Mouse (Mus musculus): ENCODE data around the gene Mff. TPM values are rescaled to one million over a fixed set of nuclear protein-coding genes. Genes with fewer than 3 reads are reported as not detected.
A peak's percentile ranks its signal among the peaks of the same experiment; 100 is the strongest.

The Mff gene
- polyA plus RNA-seq (2016; fragmentation: Nextera tagmentation; extraction: Ambion mirVana): 207 and 208 TPM in 2 replicates

- H3K27ac ChIP-seq (ENCODE audit: poor library complexity, severe bottlenecking): peak within 1 kb of the TSS; percentile 59; the same call in 1 of the 2 replicates
- peaks cover 18% of the 10 kb centered on the region for H3K36me3 ChIP-seq
- H3K9ac ChIP-seq: peak within 1 kb of the TSS; percentile 95
- 9% methylated on average over 38 of the region's 38 CpGs for WGBS
- no peaks in the 10 kb centered on the region for H3K9me3 ChIP-seq (replicated peaks)
- H3K4me1 ChIP-seq (replicated peaks): peaks cover 8% of the 10 kb centered on the region
- H3K27me3 ChIP-seq (replicated peaks): peaks cover 4% of the 10 kb centered on the region; the same call in 1 of the 2 replicates
- peak within 1 kb of the TSS; percentile 91 for H3K4me2 ChIP-seq
- peak; percentile 99 for ATAC-seq (ENCODE audit: insufficient number of reproducible peaks, low FRiP score)
- H3K4me3 ChIP-seq: peak within 1 kb of the TSS; percentile 88
These were observed at the start of gene Mff for GRCm38 (mm10) chr1:82724339-82725025. Mff (plus strand) TSS chr1:82724890.

- no peak overlapping the region for H3K9ac ChIP-seq
- H3K4me3 ChIP-seq: no peak overlapping the region
- ATAC-seq (ENCODE audit: insufficient number of reproducible peaks, low FRiP score): no peak
- no peak overlapping the region for H3K4me2 ChIP-seq
- WGBS: 43% methylated on average over 5 of the region's 5 CpGs
- no peak overlapping the region for H3K27ac ChIP-seq (ENCODE audit: poor library complexity, severe bottlenecking)
- H3K4me1 ChIP-seq (replicated peaks): no peaks in the 10 kb centered on the region
- H3K27me3 ChIP-seq (replicated peaks): no peaks in the 10 kb centered on the region
- H3K36me3 ChIP-seq: no peaks in the 10 kb centered on the region
- no peaks in the 10 kb centered on the region for H3K9me3 ChIP-seq (replicated peaks)
These were observed 38.4 kb upstream of the Mff start for GRCm38 (mm10) chr1:82686328-82686727.

DNA sequence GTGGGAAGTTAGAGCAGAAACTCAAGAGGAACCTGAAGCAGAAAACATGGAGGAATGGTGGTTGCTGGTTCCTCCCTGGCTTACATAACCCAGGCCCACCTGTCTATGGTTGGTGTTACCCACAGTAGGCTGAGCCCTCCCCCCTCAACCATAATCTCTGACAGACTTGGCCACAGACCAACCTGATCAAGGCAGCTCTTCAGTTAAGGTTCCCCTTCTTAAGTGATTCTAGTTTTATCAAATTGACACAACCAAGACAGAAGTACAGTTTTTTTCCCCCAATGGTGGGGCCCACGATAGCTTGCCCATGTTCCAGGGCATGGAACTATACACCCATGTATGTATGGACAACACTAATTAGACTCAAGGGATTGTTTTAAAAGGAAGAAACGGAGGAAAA is 37.8 kb upstream of the Mff start:
- H3K27ac ChIP-seq (ENCODE audit: poor library complexity, severe bottlenecking): no peak overlapping the region
- no peak overlapping the region for H3K4me3 ChIP-seq
- no peaks in the 10 kb centered on the region for H3K4me1 ChIP-seq (replicated peaks)
- H3K9me3 ChIP-seq (replicated peaks): no peaks in the 10 kb centered on the region
- H3K4me2 ChIP-seq: no peak overlapping the region
- 75% methylated on average over 2 of the region's 2 CpGs for WGBS
- H3K36me3 ChIP-seq: no peaks in the 10 kb centered on the region
- ATAC-seq (ENCODE audit: insufficient number of reproducible peaks, low FRiP score): no peak
- no peaks in the 10 kb centered on the region for H3K27me3 ChIP-seq (replicated peaks)
- H3K9ac ChIP-seq: no peak overlapping the region

GRCm38 (mm10) chr1:82687931-82688330 is 36.8 kb upstream of the Mff start:
- no peak overlapping the region for H3K4me3 ChIP-seq
- H3K9me3 ChIP-seq (replicated peaks): no peaks in the 10 kb centered on the region
- ATAC-seq (ENCODE audit: insufficient number of reproducible peaks, low FRiP score): no peak
- no peaks in the 10 kb centered on the region for H3K4me1 ChIP-seq (replicated peaks)
- no peaks in the 10 kb centered on the region for H3K27me3 ChIP-seq (replicated peaks)
- H3K27ac ChIP-seq (ENCODE audit: poor library complexity, severe bottlenecking): no peak overlapping the region
- WGBS: 83% methylated on average over 6 of the region's 6 CpGs
- no peak overlapping the region for H3K4me2 ChIP-seq
- H3K9ac ChIP-seq: no peak overlapping the region
- H3K36me3 ChIP-seq: no peaks in the 10 kb centered on the region

- H3K4me3 ChIP-seq: no peak overlapping the region
- no peak overlapping the region for H3K27ac ChIP-seq (ENCODE audit: poor library complexity, severe bottlenecking)
- H3K4me2 ChIP-seq: no peak overlapping the region
- no peaks in the 10 kb centered on the region for H3K4me1 ChIP-seq (replicated peaks)
- H3K36me3 ChIP-seq: no peaks in the 10 kb centered on the region
- WGBS: 51% methylated on average over 3 of the region's 3 CpGs
- no peak for ATAC-seq (ENCODE audit: insufficient number of reproducible peaks, low FRiP score)
- H3K9me3 ChIP-seq (replicated peaks): no peaks in the 10 kb centered on the region
- no peaks in the 10 kb centered on the region for H3K27me3 ChIP-seq (replicated peaks)
- H3K9ac ChIP-seq: no peak overlapping the region
These were observed 28.8 kb upstream of the Mff start for GRCm38 (mm10) chr1:82695915-82696314.

- Histone ChIP-seq H3K9ac (no peak overlapping the region), H3K36me3 (no peaks in the 10 kb centered on the region), H3K4me1 (replicated peaks) (no peaks in the 10 kb centered on the region), H3K4me2 (no peak overlapping the region), H3K27ac (ENCODE audit: poor library complexity, severe bottlenecking) (no peak overlapping the region), H3K9me3 (replicated peaks) (no peaks in the 10 kb centered on the region), H3K4me3 (no peak overlapping the region), H3K27me3 (replicated peaks) (peaks cover 4% of the 10 kb centered on the region; the same call in 1 of the 2 replicates)
- no peak for ATAC-seq (ENCODE audit: insufficient number of reproducible peaks, low FRiP score)
- 50% methylated on average over 9 of the region's 9 CpGs for WGBS
These were observed 6.7 kb upstream of the Mff start for GRCm38 (mm10) chr1:82717816-82718512.

- ATAC-seq (ENCODE audit: insufficient number of reproducible peaks, low FRiP score): peak; percentile 97
- Histone ChIP-seq H3K27ac (ENCODE audit: poor library complexity, severe bottlenecking) (peak overlapping the region; percentile 59; the same call in 1 of the 2 replicates), H3K4me2 (peak overlapping the region; percentile 91), H3K36me3 (peaks cover 25% of the 10 kb centered on the region), H3K9ac (peak overlapping the region; percentile 95), H3K4me1 (replicated peaks) (peaks cover 8% of the 10 kb centered on the region), H3K4me3 (peak overlapping the region; percentile 88), H3K9me3 (replicated peaks) (no peaks in the 10 kb centered on the region), H3K27me3 (replicated peaks) (peaks cover 4% of the 10 kb centered on the region; the same call in 1 of the 2 replicates)
- WGBS: 1% methylated on average over 37 of the region's 37 CpGs
These were observed 560 bp downstream of the Mff start for GRCm38 (mm10) chr1:82725026-82725874.

- no peaks in the 10 kb centered on the region for H3K9me3 ChIP-seq (replicated peaks)
- peak overlapping the region; percentile 88 for H3K4me3 ChIP-seq
- peaks cover 30% of the 10 kb centered on the region for H3K36me3 ChIP-seq
- no peak for ATAC-seq (ENCODE audit: insufficient number of reproducible peaks, low FRiP score)
- peak overlapping the region; percentile 91 for H3K4me2 ChIP-seq
- H3K27me3 ChIP-seq (replicated peaks): peaks cover 4% of the 10 kb centered on the region; the same call in 1 of the 2 replicates
- H3K9ac ChIP-seq: peak overlapping the region; percentile 95
- H3K4me1 ChIP-seq (replicated peaks): peaks cover 8% of the 10 kb centered on the region
- WGBS: 44% methylated on average over 4 of the region's 4 CpGs
- H3K27ac ChIP-seq (ENCODE audit: poor library complexity, severe bottlenecking): no peak overlapping the region
These were observed 1.1 kb downstream of the Mff start for GRCm38 (mm10) chr1:82725875-82726185.

GRCm38 (mm10) chr1:82726482-82726881 is 1.8 kb downstream of the Mff start:
- no peak overlapping the region; the same call in 1 of the 2 replicates for H3K4me2 ChIP-seq

DNA sequence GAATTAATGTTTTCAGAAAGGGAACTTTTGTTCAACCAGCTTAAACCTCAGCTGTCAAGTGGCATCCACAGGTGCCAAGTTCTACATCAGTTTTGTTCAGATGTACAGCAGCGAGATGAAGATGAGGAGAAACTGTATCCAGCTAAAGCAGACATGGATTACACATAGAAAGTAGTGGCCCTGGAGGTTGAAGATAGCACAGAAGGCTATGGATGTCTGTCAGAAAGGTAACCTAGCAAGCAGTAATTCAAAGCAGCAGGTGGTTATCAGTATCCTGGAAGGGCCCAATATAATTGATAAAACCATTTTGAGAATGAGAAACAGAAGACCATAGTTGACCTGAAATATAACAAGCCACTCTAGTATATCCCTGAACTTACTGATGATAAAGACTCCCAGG is 8.7 kb downstream of the Mff start:
- peaks cover 72% of the 10 kb centered on the region for H3K36me3 ChIP-seq

More at GRCm38 (mm10) chr1:82726482-82726881, 1.8 kb downstream of the Mff start:
- no peak for ATAC-seq (ENCODE audit: insufficient number of reproducible peaks, low FRiP score)
- Histone ChIP-seq H3K9me3 (replicated peaks) (no peaks in the 10 kb centered on the region), H3K4me3 (no peak overlapping the region), H3K27me3 (replicated peaks) (peaks cover 4% of the 10 kb centered on the region; the same call in 1 of the 2 replicates), H3K36me3 (peaks cover 36% of the 10 kb centered on the region), H3K27ac (ENCODE audit: poor library complexity, severe bottlenecking) (no peak overlapping the region), H3K9ac (no peak overlapping the region), H3K4me1 (replicated peaks) (peaks cover 8% of the 10 kb centered on the region)
- WGBS: 82% methylated on average over 5 of the region's 5 CpGs

GRCm38 (mm10) chr1:82738066-82738465 is 13.4 kb downstream of the Mff start:
- no peaks in the 10 kb centered on the region for H3K4me1 ChIP-seq (replicated peaks)
- H3K27me3 ChIP-seq (replicated peaks): no peaks in the 10 kb centered on the region
- peaks cover 52% of the 10 kb centered on the region for H3K36me3 ChIP-seq
- H3K4me3 ChIP-seq: no peak overlapping the region
- no peak overlapping the region for H3K4me2 ChIP-seq
- no peaks in the 10 kb centered on the region for H3K9me3 ChIP-seq (replicated peaks)
- no peak overlapping the region for H3K27ac ChIP-seq (ENCODE audit: poor library complexity, severe bottlenecking)
- 88% methylated on average over 1 of the region's 1 CpGs for WGBS
- no peak overlapping the region for H3K9ac ChIP-seq
- ATAC-seq (ENCODE audit: insufficient number of reproducible peaks, low FRiP score): no peak

More for the DNA sequence above, 8.7 kb downstream of the Mff start:
- Histone ChIP-seq H3K9me3 (replicated peaks) (no peaks in the 10 kb centered on the region), H3K9ac (no peak overlapping the region), H3K4me3 (no peak overlapping the region), H3K27me3 (replicated peaks) (no peaks in the 10 kb centered on the region), H3K4me2 (no peak overlapping the region), H3K27ac (ENCODE audit: poor library complexity, severe bottlenecking) (no peak overlapping the region), H3K4me1 (replicated peaks) (no peaks in the 10 kb centered on the region)
- WGBS: 92% methylated on average over 1 of the region's 1 CpGs
- ATAC-seq (ENCODE audit: insufficient number of reproducible peaks, low FRiP score): no peak
